Mouse (Mus musculus) lung, adult 18-20 months (tissue): ENCODE data around the gene Gm17651.

Experiments used
- DNase-seq, 2 experiments: peaks; one replicate each; pipeline ENCODE4 v3.0.0; 2022; ENCODE audit warnings: mixed read lengths in 2 of 2

Gm17651 gene

GRCm38 (mm10) chr3:97678416-97678815 lies 3.9 kb upstream of the Gm17651 start:
- DNase-seq: no peak

DNA sequence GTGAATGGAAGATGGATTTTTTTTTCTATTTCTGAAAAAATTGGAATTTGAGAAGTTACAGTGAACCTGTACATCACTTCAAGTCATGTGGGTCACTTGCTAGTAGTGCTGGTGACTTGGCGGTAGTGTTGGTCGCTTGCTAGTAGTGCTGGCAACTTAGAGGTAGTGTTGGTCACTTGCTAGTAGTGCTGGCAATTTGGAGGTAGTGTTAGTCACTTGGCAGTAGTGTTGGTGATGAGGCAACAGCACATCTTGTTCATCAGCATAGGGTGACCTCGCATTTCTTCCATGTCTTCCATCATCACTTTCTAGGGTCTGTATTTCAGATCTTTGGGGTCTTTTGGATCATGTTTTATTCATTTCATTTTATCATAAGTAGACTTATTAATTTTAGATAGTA lies 1.6 kb upstream of the Gm17651 start:
- no peak for DNase-seq

- DNase-seq: no peak
These were observed 7.3 kb downstream of the Gm17651 start for GRCm38 (mm10) chr3:97667093-97667675.

GRCm38 (mm10) chr3:97666154-97666553 lies 8.3 kb downstream of the Gm17651 start:
- DNase-seq: no peak

- no peak for DNase-seq
These were observed 9.0 kb downstream of the Gm17651 start for GRCm38 (mm10) chr3:97665525-97665924.

DNA sequence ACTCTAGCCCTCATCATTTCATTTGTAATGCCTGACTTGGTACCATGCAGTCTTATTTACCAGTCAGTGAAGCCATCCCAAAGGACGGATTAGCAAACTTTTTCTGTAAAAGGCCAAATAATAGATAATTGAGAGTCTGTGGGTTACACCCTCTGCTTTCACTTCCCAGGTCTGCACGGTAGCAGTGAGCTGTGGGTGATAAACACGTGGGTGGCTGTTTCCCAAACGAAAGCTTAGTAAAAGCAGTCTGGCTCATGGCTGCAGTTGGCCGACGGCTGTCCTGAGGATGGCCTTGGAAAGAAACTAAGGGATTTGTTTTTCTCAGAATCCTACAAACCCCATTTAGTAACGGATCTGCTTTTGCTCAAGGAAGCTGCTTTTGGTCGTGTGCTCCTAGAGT lies 13.3 kb downstream of the Gm17651 start:
- DNase-seq: no peak

- DNase-seq: no peak
These were observed 14.7 kb downstream of the Gm17651 start for GRCm38 (mm10) chr3:97659746-97660145.

- DNase-seq: peak in 1 of 2 experiments; percentile 9
These were observed 15.9 kb downstream of the Gm17651 start for GRCm38 (mm10) chr3:97658426-97659193.

- DNase-seq: peak; percentile 98 to 99
These were observed 16.7 kb downstream of the Gm17651 start, which contains the start of gene Prkab2 for GRCm38 (mm10) chr3:97657655-97658411. Prkab2 (plus strand) TSS chr3:97658193.

DNA sequence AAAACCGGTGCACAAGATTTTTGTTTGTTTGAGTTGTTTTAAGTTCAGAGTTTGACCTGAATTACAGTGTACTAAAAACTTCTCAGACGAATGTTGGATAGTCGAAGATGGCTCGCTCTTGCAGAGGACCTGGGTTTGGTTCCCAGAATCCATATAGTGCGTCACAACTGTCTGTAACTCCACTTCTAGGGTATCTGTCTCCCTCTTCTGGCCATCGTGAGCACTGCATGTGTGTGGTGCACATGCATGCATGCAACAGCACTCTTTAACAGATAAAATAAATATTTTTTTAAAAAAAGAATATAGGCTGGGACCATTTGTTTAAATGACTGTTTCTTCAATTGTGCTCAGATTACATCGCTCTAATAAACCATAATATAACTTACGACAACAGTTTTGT lies 19.6 kb downstream of the Gm17651 start:
- DNase-seq: peak in 1 of 2 experiments; percentile 21

GRCm38 (mm10) chr3:97653781-97654180 lies 20.7 kb downstream of the Gm17651 start:
- DNase-seq: no peak

GRCm38 (mm10) chr3:97651604-97652003 lies 22.9 kb downstream of the Gm17651 start:
- DNase-seq: no peak

- DNase-seq: no peak
These were observed 25.0 kb downstream of the Gm17651 start for GRCm38 (mm10) chr3:97649469-97649868.

- DNase-seq: no peak
These were observed 25.5 kb downstream of the Gm17651 start for GRCm38 (mm10) chr3:97649022-97649421.

DNA sequence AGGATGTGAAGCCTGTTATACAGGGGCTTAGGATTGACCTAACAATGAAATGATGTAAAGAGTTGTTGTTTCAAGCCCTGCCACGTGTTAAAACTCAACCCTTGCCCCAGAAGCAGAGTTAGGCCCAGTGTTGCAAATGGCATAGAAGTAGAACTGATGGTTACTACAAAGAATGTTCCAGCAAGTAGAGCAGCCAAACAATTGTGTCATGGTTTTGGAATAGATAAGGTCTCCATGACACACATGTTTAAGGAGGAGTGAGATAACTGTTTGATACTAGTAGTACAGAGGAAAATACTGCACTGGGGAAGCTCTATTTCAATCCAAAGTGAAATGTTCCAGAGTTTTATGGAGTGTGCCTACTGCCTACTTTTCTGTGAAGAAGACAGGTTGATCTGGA lies 26.0 kb downstream of the Gm17651 start:
- no peak for DNase-seq

DNA sequence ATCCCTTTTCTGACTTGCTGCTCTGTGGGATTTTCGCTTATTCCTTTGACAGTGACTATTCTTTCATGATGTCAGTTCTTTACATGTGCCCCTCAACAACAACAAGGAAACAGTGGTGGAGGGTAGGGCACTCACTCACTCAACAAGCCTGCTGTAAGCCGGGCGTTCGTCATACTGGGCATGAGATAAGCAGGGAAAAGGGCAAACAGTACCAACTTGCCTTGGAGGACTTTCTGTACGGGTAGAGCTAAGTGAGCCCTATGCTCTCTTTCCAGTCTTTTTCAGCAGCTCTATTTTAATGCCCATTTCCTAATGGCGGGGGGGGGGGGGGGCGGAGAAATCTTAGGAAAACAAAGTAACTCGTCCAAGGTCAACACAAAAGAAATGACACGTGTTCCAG lies 32.5 kb downstream of the Gm17651 start:
- DNase-seq: no peak

- DNase-seq: no peak
These were observed 33.1 kb downstream of the Gm17651 start for GRCm38 (mm10) chr3:97641396-97641795.

- DNase-seq: peak; percentile 49 to 67
These were observed 40.2 kb downstream of the Gm17651 start for GRCm38 (mm10) chr3:97634288-97634761.

DNA sequence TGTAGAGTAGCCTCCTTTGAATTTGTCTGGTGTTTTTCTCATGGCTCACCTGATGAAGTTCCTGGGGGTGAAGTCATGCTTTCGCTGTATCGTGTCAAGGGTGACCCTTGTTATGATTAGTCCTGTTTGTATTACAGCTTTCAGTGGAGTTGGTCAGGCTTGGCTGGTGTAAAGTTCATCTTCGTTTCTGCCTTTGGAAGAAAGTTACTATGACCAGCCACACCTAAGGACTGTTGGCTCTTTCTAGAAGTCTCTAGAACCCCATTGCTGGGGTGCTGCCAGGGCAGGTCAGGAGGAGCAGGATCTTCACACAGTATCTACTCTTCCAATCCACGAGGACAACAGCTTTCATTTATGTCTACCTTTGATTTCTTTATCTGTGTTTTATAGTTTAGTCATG lies 41.0 kb downstream of the Gm17651 start:
- DNase-seq: no peak

DNA sequence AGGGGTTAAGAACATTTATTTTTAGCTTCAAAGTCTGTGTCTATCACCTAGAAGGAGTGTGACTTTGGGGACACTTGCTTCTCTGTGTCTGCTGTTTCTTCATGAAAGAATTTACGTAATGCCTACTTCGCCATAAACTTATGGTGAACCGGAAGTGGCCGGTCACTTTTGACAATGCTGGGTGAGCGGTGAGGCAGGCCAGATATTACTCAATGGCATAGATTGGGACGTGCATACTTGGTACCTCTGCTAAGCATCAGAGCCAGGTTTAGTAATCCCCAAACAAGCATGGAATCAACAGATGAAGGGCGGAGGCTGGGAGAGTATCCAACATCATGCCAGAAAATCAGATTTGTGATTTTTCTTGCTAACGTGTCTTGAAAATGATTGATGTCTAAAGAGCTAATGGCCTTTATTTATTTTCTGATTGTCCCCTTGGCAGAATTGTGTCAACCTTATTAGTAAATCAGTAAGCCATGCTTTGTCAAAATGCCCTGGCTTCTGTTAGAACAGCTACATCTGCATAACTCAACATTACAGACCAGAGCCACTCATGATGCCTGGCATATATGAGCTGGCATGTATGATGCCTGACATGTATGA lies 43.1 kb downstream of the Gm17651 start:
- no peak for DNase-seq

DNA sequence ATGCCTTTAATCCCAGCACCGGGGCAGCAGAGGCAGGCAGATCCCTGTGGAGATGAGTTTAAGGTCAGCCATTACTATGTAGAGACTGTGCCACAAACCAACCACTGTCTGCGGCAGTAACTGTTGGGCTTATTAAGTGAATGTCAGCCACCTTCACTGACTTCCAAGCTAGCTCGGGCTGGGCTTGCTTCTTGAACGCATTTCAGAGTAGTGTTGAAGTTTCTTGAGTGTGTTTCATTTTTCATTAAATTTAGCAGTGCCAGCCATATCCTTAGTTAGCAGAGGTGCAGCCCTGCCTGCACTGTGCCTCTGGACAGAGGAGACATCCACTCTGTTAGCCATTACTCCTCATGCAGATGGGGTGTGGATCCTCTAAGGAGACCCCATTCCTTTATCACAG lies 43.7 kb downstream of the Gm17651 start:
- DNase-seq: no peak

DNA sequence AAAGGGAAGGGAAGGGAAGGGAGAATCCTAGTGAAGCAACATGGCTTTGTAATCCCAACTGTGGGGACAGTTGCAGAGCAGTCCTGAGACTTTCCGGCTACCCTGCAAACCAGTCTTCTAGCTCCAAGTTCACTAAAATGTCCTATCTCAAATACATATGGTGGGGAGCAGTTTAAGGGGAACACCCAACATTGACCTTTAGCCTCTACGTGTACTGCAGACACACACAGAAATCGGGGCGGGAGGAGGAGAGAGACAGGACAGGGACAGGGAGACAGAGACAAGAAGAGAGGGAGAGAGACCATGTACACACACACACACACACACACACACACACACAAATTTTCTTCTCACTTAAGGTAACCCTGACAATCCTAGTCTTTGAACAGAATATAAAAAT lies 44.6 kb downstream of the Gm17651 start:
- no peak for DNase-seq

DNA sequence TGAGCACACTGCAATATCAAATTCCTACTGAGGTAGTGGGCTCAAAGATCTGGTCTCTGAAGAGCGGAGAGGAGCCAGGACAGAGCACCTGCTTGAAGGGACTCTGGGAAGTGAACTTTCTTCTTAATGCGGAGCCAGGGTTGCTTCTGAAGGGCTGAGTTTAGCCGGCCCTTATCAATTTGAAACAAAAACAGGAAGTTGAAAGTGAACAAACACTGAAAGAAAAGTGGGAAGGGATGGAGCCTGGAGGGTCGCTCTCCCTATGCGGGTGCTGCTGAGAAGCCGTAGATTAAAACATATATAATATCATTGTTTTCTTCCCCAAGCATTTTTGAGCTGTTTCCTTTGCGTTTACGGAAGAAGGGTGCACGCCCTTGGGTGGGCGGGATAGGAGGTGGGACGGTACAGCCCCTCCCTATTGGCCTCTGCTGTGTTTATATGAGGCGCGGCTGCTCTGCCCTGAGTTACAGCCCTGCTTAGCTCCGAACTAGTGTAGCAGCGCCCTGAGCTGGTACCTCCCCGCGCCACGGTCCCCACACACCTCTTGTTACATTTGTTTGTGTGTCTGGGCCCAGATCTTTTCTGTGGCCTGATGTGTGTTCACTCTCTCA lies 46.0 kb downstream of the Gm17651 start, which contains the start of gene Fmo5:
Fmo5 (plus strand) TSS at position 414 of the 611 bp plus-strand sequence.
- peak; percentile 88 for DNase-seq
